Mouse (Mus musculus) myocyte (in vitro differentiated cells): ENCODE results near the gene Zc3h7a. TPM values are rescaled to one million over a fixed set of nuclear protein-coding genes. Genes with fewer than 3 reads are reported as not detected.
A peak's percentile ranks its signal among the peaks of the same experiment; 100 is the strongest.

Experiments used
- H3K27me3 ChIP-seq: one replicate; pipeline ENCODE4 v1.6.1; 2011; ENCODE audit not compliant: control insufficient read depth, insufficient read depth, insufficient read length
- H3K36me3 ChIP-seq: one replicate; pipeline ENCODE4 v1.6.1; 2011; ENCODE audit not compliant: control insufficient read depth, insufficient read depth
- H3K4me2 ChIP-seq: one replicate; pipeline ENCODE4 v1.6.1; 2011; ENCODE audit warnings: low read depth, control low read depth
- H3K4me3 ChIP-seq: one replicate; pipeline ENCODE4 v1.5.1; 2011; ENCODE audit warnings: mild to moderate bottlenecking, control low read depth, moderate library complexity
- H3K79me2 ChIP-seq: one replicate; pipeline ENCODE4 v1.6.1; 2011; ENCODE audit not compliant: control insufficient read depth, insufficient read depth
- H3ac ChIP-seq: one replicate; pipeline ENCODE4 v1.6.1; 2011; ENCODE audit not compliant: control insufficient read depth, insufficient read length
- CEBPB ChIP-seq: IDR thresholded peaks from 2 replicates; pipeline ENCODE4 v1.6.1; 2011; ENCODE audit warnings: mild to moderate bottlenecking, moderate library complexity; ENCODE audit not compliant: poor library complexity, insufficient read depth, severe bottlenecking
- E2F4 ChIP-seq: IDR thresholded peaks from one replicate; pipeline ENCODE4 v1.6.1; 2011; ENCODE audit warnings: mild to moderate bottlenecking, control low read depth, moderate library complexity; ENCODE audit not compliant: insufficient read depth
- MAX ChIP-seq: IDR thresholded peaks from one replicate; pipeline ENCODE4 v1.6.1; 2011; ENCODE audit warnings: low read depth, mild to moderate bottlenecking, control low read depth
- MYOD1 ChIP-seq, 3 experiments: IDR thresholded peaks; one replicate each; pipeline ENCODE4 v1.6.1; 2011; ENCODE audit warnings: control low read depth in 2 of 3, low read depth in 2 of 3, mild to moderate bottlenecking in 2 of 3, moderate library complexity in 1 of 3; ENCODE audit not compliant: insufficient read length in 2 of 3, control insufficient read depth in 1 of 3
- MYOG ChIP-seq, 3 experiments: IDR thresholded peaks; one replicate each; pipeline ENCODE4 v1.6.1; 2011; ENCODE audit warnings: control low read depth in 2 of 3, low read depth in 2 of 3, mild to moderate bottlenecking in 2 of 3; ENCODE audit not compliant: insufficient read length in 2 of 3, control insufficient read depth in 1 of 3, insufficient read depth in 1 of 3
- POLR2A ChIP-seq: IDR thresholded peaks from one replicate; pipeline ENCODE4 v1.6.1; 2011; ENCODE audit warnings: low read depth, mild to moderate bottlenecking, control low read depth, moderate library complexity; ENCODE audit not compliant: insufficient read length
- POLR2AphosphoS2 ChIP-seq: IDR thresholded peaks from one replicate; pipeline ENCODE4 v1.6.1; 2011; ENCODE audit warnings: low read depth, control low read depth; ENCODE audit not compliant: insufficient read length
- REST ChIP-seq: IDR thresholded peaks from one replicate; pipeline ENCODE4 v1.6.1; 2011; ENCODE audit warnings: mild to moderate bottlenecking, control low read depth, moderate library complexity; ENCODE audit not compliant: insufficient read depth, insufficient read length
- SRF ChIP-seq: IDR thresholded peaks from one replicate; pipeline ENCODE4 v1.6.1; 2011; ENCODE audit warnings: low read depth; ENCODE audit not compliant: control insufficient read depth, insufficient read length
- TCF12 ChIP-seq: IDR thresholded peaks from one replicate; pipeline ENCODE4 v1.6.1; 2011; ENCODE audit warnings: mild to moderate bottlenecking, control low read depth; ENCODE audit not compliant: poor library complexity, insufficient read depth, severe bottlenecking
- TCF3 ChIP-seq: IDR thresholded peaks from one replicate; pipeline ENCODE4 v1.6.1; 2011; ENCODE audit warnings: low read depth, control low read depth; ENCODE audit not compliant: insufficient read length
- USF1 ChIP-seq: IDR thresholded peaks from one replicate; pipeline ENCODE4 v1.6.1; 2011; ENCODE audit warnings: low read depth, mild to moderate bottlenecking, control low read depth, moderate library complexity
- polyA plus RNA-seq: library from polyadenylated mRNA; unstranded; fragments of >200 nt; fragmentation: generic; extraction: Trizol; gene quantifications from one replicate; pipeline ENCODE4 v1.2.1, GENCODE M21; 2012; ENCODE audit warnings: missing spikeins

Zc3h7a gene
- polyA plus RNA-seq = 11.4 TPM

- Histone ChIP-seq H3K4me2 (peak within 1 kb of the TSS; percentile 91), H3K36me3 (no peaks in the 10 kb centered on the region), H3K79me2 (peaks cover 40% of the 10 kb centered on the region), H3K4me3 (peak within 1 kb of the TSS; percentile 74), H3ac (peak within 1 kb of the TSS; percentile 65), H3K27me3 (no peaks in the 10 kb centered on the region)
- peak in 2 of 3 experiments; percentile 75 to 86 for TF ChIP-seq MYOG (IDR thresholded peaks at IDR 0.05; ENCODE audit: control insufficient read depth in 1 of 3, insufficient read depth in 1 of 3, insufficient read length in 2 of 3, low read depth in 2 of 3)
- TF ChIP-seq MYOD1 (IDR thresholded peaks at IDR 0.05; ENCODE audit: control insufficient read depth in 1 of 3, insufficient read length in 2 of 3, low read depth in 2 of 3) = peak in 2 of 3 experiments; percentile 60 to 76
- peak; percentile 78 for TF ChIP-seq POLR2AphosphoS2
- no peak for TF ChIP-seq TCF12
- peak; percentile 86 for TF ChIP-seq POLR2A
Measured at GRCm38 (mm10) chr16:11176208-11176883, at the start of gene Zc3h7a. Gene Zc3h7a (minus strand): TSS chr16:11176393.

- Histone ChIP-seq H3K4me3 (no peak overlapping the region), H3K27me3 (no peaks in the 10 kb centered on the region), H3K79me2 (no peaks in the 10 kb centered on the region), H3ac (no peak overlapping the region), H3K4me2 (no peak overlapping the region), H3K36me3 (peaks cover 63% of the 10 kb centered on the region)
- TF ChIP-seq CEBPB (no peak), REST (no peak), MYOD1 (IDR thresholded peaks at IDR 0.05; ENCODE audit: control insufficient read depth in 1 of 3, insufficient read length in 2 of 3, low read depth in 2 of 3) (no peak), E2F4 (no peak), POLR2AphosphoS2 (no peak), MAX (no peak), SRF (no peak), TCF3 (no peak)
Measured at GRCm38 (mm10) chr16:11217801-11218200, 41.6 kb upstream of the Zc3h7a start.

DNA sequence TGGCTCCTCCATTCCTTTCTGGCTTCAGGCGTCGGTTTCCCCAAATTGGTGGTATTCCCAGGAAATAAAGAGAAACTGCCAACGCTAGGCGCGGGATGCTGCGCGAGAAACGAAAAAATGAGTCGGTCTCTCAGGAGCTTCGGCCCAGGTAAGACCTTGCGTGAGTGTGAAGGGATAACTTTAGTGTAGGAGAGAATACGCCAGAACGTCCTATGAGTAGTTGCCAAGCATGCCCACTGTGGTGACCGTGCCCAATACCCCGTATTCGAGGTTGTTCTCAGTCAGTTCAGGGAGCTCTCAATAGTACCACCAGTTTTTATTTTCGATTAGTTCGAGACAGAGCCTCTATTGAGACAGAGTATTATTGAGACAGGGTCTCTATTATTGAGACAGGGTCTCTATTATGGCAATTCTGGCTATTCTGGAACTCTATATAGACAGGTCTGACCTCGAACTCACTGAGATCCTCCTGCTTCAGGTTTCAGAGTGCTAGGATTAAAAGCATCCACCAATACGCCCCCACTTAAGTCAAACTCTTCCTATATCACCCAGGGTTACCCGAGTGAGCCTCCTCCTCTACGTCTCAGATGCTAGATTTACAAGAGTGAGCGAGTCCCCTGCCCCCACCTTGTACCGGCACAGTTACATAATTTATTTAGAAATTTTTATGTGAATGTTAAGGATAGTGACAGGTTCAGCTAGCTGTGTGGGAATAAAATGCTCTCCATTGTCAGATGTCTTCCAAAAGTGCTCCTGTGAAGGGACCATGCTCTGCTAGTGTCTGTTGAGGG lies 27.6 kb upstream of the Zc3h7a start:
- H3K79me2 ChIP-seq = peaks cover 56% of the 10 kb centered on the region
- H3K4me2 ChIP-seq = peak overlapping the region; percentile 68
- no peak for TF ChIP-seq MYOD1 (IDR thresholded peaks at IDR 0.05; ENCODE audit: control insufficient read depth in 1 of 3, insufficient read length in 2 of 3, low read depth in 2 of 3)
- no peak for TF ChIP-seq REST
- TF ChIP-seq MAX = no peak
- no peak for TF ChIP-seq CEBPB
- no peak for TF ChIP-seq TCF3
- no peak for TF ChIP-seq POLR2A
- TF ChIP-seq SRF = no peak
- no peak for TF ChIP-seq MYOG (IDR thresholded peaks at IDR 0.05; ENCODE audit: control insufficient read depth in 1 of 3, insufficient read depth in 1 of 3, insufficient read length in 2 of 3, low read depth in 2 of 3)
- H3ac ChIP-seq = peak overlapping the region; percentile 74
- peaks cover 25% of the 10 kb centered on the region for H3K36me3 ChIP-seq
- no peaks in the 10 kb centered on the region for H3K27me3 ChIP-seq
- H3K4me3 ChIP-seq = peak overlapping the region; percentile 99

DNA sequence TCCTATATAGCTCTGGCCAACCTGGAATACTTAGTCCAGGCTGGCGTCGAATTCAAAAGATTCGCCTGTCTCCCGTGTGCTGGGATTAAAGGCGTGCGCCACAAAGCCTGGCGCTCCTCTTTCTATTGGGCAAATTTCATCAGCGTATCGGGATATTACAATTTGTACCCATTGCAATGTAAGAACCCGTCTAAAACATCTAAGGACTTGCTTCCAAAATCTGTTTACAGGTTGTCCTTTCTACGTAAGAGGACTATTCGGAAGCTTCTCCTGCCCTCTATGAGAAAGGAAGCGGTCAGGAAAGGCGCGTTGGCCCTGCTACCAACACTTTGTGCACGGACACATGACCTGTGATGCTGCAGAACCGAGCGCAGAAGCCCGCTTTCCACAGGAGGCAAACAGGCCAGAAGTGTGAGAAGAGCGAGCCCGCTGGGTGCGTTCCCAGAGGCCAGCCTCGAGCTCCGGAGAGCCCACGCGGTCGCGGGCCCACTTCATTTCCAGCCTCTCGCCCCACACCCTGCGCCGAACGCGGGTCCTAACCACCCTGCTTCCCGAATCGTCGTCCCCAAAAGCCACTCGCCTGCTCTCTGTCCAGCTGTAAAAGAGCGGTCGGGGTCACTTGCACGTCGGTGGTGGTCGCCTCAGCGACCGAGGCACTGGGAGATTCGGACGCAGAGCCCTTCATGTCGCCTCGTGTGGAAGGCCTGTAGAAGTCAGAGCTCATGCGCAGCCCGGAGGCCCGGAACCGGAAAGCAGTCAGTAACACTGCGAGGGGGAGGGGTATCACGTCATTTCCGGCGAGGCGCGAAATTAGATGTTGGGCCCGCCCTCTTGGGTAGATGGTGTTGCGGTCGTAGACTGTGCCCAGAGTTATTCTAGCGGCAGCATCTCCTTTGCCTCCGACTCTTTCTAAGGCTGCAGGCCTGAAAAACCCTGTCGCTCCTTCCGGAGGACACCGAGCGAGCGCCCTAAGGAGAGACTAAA lies 26.7 kb upstream of the Zc3h7a start, which contains the start of gene Rsl1d1:
Gene Rsl1d1, minus strand, starts transcription at position 761 of the 984 bp plus-strand sequence.
- peaks cover 66% of the 10 kb centered on the region for H3K79me2 ChIP-seq
- H3ac ChIP-seq = peak within 1 kb of the TSS; percentile 74
- H3K36me3 ChIP-seq = peaks cover 35% of the 10 kb centered on the region
- peak within 1 kb of the TSS; percentile 87 for H3K4me2 ChIP-seq
- TF ChIP-seq E2F4 = peak; percentile 89
- TF ChIP-seq SRF = no peak
- no peak for TF ChIP-seq CEBPB
- TF ChIP-seq MYOD1 (IDR thresholded peaks at IDR 0.05; ENCODE audit: control insufficient read depth in 1 of 3, insufficient read length in 2 of 3, low read depth in 2 of 3) = no peak
- TF ChIP-seq REST = no peak
- TF ChIP-seq TCF3 = no peak
- peak; percentile 79 for TF ChIP-seq POLR2A
- TF ChIP-seq POLR2AphosphoS2 = peak; percentile 72
- no peak for TF ChIP-seq TCF12
- no peak for TF ChIP-seq MYOG (IDR thresholded peaks at IDR 0.05; ENCODE audit: control insufficient read depth in 1 of 3, insufficient read depth in 1 of 3, insufficient read length in 2 of 3, low read depth in 2 of 3)
- peak; percentile 27 for TF ChIP-seq MAX
- no peak for TF ChIP-seq USF1
- no peaks in the 10 kb centered on the region for H3K27me3 ChIP-seq
- H3K4me3 ChIP-seq = peak within 1 kb of the TSS; percentile 99
